Mouse (Mus musculus) liver, adult 2 months (tissue): Measurements from ENCODE around the gene Arhgap21.

ENCODE experiments used
- CTCF ChIP-seq: fragments of 200-500 bp; IDR thresholded peaks from 2 replicates; pipeline ENCODE4 v1.5.1; 2011; ENCODE audit warnings: low read depth, low read length, control low read depth
- POLR2A ChIP-seq: fragments of 200-500 bp; IDR thresholded peaks from 2 replicates; pipeline ENCODE4 v1.6.1; 2011; ENCODE audit warnings: low read length, control low read depth; ENCODE audit not compliant: insufficient read depth; ENCODE audit errors: extremely low read depth

DNA sequence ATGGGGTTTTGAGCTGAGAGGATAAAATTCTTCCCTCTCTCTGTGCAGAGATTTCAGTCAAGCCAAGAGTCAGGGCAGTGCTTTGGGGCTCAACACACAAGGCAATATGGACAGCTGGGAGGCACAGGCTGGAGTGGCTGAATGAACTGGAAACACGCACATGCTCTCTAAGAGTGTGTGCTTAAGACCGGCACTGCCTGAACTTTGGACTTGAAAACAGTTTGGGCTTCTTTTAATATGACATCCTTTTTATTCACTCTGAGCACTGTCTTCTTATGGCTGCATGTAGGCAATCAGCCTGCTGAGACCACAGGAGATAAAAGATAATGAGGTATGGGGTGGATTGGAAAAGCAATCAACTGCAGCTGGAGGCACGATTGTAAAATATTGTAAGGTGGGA, 137.8 kb downstream of the Arhgap21 start:
- TF ChIP-seq CTCF = no peak
- no peak for TF ChIP-seq POLR2A
